Mouse (Mus musculus) thymus, adult 2 months (tissue): Measurements from ENCODE around the gene Atp2a2.

Experiments
- CTCF ChIP-seq: fragments of 200-500 bp; IDR thresholded peaks from 2 replicates; pipeline ENCODE4 v1.5.1; 2012; ENCODE audit warnings: mild to moderate bottlenecking, control low read depth, low read length, moderate library complexity, borderline replicate concordance; ENCODE audit not compliant: control insufficient read depth, poor library complexity, insufficient read depth; ENCODE audit errors: extremely low read depth
- POLR2A ChIP-seq: fragments of 200-500 bp; IDR thresholded peaks from 2 replicates; pipeline ENCODE4 v1.6.1; 2012; ENCODE audit warnings: mild to moderate bottlenecking, low read length, control low read depth, moderate library complexity; ENCODE audit not compliant: control insufficient read depth, poor library complexity, insufficient read depth; ENCODE audit errors: extremely low read depth

GRCm38 (mm10) chr5:122450913-122451317 is 51.1 kb downstream of the Atp2a2 start:
- TF ChIP-seq CTCF (no peak), POLR2A (no peak)
